Mouse (Mus musculus) layer of hippocampus, adult 9-11 months (tissue): Measurements from ENCODE around the gene Inmt.

Experiments used
- DNase-seq: peaks from one replicate; pipeline ENCODE4 v3.0.0; 2022

Inmt gene

DNA sequence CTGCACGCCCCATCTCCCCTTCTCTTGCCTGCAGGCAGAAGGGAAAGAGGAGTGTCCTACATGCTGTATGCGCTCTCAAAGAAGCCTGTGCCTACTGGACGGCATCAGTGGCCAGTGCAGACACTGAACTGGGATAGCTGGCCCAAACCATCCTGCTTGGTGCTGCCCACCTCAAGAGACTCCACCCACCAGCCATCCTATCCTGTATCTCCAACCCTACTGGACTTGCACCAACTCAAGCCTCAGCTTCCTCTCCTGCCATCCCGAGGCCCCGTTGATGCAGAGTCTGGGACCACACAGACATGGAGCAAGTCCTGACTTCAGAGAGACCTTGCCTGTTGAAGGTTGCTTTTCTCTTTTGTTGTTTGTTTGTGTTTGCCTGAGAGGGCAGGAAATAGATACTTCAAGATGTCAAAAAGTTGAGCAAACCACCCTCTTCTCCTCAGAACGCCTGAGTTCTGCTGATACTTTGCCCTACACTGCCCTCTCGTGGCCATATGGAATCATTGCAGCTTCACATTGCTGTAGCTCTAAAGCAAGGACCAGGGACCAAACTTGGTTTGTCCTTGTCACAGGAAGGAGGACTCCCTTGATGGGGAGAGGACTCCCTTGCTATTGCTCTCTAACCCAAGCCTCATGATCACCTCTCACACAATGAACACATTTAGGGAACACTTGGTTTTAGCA, 7.9 kb downstream of the Inmt start:
- DNase-seq = peak; percentile 65

GRCm38 (mm10) chr6:55163046-55163584, 11.7 kb downstream of the Inmt start:
- no peak for DNase-seq

GRCm38 (mm10) chr6:55161311-55161761, 13.5 kb downstream of the Inmt start:
- peak; percentile 87 for DNase-seq

- DNase-seq = no peak
These were observed 15.6 kb downstream of the Inmt start for GRCm38 (mm10) chr6:55159256-55159655.

DNA sequence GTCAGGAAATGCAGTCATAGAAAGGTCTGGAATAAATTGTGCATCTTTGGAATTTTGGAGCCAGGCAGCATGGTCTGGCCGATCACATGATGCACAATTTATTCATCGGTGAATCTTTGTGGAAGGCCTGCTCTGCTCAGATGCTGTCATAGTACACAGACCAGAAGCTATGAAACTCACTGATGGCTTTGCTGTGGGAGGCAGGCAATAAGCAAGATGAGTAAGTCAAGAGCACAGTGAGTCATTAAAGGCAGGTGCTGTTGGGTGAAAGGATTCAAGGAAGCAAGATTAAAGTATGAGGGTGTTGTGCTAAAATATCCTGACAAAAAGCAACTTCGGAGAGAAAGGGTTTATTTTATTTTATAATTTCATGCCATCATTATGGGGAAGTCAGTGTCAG, 22.6 kb downstream of the Inmt start:
- peak; percentile 36 for DNase-seq

DNA sequence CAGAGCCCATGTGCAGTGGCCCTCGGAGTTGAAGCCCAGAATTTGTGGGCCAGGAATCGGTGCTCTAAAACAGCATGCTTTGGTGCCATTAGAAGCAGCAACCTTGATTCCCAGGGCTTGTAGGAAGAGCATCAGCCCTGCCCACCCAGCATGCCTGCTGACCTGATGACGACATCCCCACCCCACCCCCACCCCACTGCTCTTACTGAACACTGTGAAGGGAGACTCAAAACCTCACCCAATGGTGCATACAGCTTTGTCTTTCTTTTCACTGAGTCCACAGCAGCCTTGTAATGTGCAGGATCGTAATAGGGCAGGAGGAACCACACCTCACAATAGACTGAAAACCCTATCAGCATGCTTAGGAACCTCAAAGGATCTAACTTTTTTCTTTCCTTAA, 28.7 kb downstream of the Inmt start:
- no peak for DNase-seq

GRCm38 (mm10) chr6:55145285-55145684, 29.6 kb downstream of the Inmt start:
- peak; percentile 48 for DNase-seq

GRCm38 (mm10) chr6:55138343-55138742, 36.5 kb downstream of the Inmt start:
- no peak for DNase-seq

DNA sequence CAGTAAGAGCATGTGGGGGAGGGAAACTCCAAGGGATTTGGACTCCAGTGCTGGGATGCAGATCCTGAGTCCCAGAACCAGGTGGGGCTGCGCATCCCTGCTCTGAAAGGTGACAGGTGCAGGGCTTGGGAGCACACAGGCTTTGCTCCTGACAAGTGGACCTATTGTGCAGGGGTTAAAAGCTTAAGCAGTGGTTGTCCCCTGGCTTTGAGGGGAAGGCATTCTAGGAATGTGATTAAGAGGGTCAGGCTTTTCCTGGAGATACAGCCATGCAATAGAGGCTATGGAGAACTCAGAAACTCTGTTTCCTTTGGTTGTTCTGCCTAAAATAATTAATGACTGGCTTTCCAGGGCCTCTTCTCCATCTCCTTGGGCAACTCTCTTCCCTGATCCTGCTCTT, 41.4 kb downstream of the Inmt start:
- no peak for DNase-seq

DNA sequence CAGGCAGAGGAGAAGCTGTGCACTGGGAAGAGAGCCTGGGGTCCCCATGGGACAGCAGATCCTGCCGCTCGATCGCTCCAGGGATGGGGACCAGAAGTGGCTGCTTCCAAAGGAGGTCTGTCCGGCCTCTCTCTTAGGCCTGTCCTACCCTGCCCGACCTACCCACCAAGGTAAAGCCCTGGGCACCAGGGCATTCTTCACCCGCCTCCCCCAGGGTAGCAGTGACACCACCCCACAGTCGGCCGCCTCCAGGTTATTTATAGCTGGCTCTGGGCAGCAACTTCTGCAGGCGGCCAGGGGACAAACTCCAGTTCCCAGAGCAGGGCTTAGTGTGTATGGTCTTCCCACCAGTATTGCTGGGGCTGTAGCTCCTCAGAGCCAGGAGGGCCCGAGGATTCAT, 42.0 kb downstream of the Inmt start, which contains the start of gene Crhr2:
Crhr2 (minus strand) TSS at position 223 of the 400 bp plus-strand sequence.
- no peak for DNase-seq

DNA sequence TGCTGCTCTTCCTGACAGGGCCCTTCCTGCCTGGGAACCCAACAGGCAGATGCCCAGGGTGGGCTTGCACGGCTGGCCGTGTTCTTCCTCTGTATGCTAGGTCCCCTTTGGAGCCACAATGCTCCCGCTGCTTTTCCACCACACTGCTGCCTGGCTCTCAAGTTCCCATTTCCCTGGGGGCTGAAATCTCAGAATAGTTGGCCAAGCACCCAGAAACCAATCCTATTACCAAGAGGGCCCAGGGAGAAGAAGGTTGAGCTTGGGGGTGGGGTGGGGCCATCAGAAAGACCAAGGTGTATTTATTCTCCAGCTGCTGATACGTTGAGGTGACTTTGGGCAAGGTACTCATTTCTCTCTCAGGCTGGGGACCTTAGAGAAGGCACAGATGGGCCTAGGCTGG, 43.5 kb downstream of the Inmt start:
- no peak for DNase-seq

DNA sequence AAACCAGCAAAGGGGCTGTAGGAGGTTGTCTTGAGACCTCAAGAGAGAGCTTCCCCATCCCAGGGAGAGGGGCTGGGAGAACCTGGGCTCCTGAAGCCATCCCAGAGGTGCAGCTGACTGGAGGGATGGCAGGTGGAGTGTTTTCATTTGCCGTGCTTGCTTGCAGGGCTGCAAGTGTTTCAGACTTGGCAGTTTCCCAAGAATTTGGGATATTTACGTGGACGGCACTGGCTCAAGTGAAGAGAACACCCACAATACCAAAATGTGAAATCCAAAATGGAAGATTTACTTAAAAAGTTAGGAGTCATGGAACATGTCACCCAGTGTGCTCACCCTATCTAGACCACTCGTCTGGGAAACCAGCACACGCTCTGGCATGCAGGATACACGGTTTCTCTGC, 44.2 kb downstream of the Inmt start:
- no peak for DNase-seq

DNA sequence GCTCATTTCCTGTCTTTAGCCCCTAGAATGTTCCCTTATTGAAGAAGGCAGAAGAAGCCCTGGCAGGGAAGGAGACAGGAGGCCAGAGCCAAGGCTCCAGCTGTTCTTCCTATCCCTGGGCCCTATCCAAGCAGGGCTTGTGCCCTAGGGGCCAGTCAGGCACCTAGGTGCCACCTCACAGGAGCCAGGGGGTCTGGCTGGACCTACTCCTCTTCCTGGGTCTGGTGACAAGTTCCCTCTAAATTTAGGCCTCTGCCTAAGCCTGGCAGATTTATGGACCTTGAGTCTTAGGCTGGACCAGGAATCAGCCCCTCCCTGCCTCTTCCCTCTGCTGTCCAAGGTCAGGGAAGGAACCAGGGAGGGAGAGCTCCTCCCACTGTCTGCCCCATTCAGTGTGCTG, 46.5 kb downstream of the Inmt start:
- DNase-seq = no peak

DNA sequence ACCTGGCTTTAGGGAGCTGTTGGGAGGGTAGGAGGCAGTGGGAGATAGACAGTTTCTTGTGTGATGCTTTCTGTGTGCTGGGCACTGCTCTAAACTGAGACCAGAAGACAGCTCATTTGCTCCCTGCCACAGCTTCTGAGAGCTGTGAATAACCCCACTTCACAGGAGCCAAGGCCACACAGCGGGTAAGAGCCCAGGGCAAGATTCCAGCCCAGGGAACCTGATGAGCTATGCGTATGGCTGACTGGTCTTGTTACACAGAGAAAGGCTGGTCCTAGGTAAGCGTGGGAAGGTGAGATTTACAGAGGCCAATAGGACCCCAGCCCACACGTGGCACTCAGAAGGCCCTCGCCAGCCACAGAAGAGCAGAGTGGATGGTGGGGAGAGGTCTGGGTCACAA, 48.3 kb downstream of the Inmt start:
- no peak for DNase-seq

DNA sequence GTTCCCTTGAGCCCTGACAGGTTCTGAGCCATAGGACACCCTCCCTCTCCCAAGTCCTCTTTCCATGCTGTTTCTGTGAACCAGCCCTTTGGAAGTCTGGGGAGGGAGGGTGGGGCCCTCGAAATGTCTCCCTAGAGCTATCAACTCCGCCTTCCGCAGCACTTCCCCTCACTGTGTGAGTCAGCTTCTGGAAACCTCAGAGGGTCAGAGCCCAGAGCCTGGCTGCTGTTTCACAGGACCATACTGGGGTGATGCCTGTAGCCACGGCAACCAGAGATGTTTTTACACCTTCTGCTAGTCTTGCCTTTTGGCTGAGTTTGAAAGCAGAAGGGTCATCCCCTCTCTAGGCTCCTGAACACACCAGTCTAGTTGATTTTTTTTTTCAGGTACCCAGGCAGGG, 51.8 kb downstream of the Inmt start:
- no peak for DNase-seq
